Mouse (Mus musculus): ENCODE data around the gene Klf7. TPM values are rescaled to one million over a fixed set of nuclear protein-coding genes. Genes with fewer than 3 reads are reported as not detected.

The Klf7 gene
- total RNA-seq, 2 experiments from 2014 or later = 15.9 to 21.8 TPM

DNA sequence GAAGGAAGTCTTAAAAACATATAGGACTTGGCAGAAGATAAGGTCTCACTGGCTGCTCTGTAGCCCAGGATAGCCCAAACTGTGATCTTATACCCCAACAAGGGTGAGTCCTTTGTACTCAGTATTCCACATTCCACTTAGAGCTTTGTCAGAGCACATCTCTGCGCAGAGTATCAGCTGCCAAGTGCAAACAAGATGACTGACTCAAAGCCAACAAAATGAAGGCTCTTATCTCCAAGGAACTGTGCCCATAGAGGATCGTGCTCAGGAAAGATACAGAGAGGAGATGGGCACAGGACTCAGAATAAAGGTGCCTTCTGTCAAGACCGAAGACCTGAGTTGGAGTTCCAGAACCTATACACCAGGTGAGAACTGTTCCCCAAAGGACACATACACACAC, 100.1 kb downstream of the Klf7 start:
- DNase-seq = no peak

DNA sequence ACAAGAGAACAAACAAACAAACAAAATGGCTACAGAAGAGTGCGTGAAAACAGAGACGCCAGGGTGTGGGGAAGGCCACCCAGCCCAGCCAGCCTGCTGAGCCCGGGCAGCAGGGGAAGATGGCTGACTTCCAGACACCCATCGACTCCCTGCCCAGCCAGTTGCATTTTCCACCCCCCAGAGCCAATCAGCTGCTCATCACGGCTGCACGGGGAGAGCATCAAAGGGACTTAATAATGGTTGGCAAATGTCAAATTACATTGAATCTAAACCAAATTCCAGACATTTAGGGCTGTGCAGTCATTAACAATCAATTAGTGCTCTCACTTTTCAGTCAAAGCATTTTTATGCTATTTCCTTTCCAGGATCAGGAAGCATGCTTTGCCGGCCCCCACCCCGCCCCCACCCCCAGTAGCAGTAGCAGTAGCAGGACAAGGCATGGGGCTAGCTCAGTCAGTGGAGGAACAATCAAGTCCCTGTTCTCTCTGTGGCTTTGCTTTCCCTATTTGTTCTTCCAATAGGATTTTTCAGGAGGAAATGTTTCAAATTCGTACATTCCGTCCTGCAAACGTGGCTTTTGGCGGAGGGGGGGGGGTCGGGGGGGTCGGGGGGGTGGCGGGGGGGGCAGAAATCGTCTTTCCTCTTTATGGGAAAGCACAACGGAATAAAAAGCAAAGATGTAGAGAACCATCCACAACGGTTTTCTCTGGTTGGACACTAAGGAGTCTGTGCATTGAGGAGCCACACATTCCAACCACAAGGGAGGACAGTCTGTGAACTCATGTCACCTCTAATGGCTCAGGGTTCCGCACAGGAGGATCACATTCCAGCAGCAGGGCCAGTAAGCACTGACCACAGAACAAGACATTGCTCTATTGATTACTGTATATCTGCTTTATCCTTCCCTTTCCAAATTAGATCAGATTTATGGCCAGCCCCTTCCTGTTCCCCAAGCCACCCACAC, 101.1 kb downstream of the Klf7 start:
- peak; percentile 45 for DNase-seq

DNA sequence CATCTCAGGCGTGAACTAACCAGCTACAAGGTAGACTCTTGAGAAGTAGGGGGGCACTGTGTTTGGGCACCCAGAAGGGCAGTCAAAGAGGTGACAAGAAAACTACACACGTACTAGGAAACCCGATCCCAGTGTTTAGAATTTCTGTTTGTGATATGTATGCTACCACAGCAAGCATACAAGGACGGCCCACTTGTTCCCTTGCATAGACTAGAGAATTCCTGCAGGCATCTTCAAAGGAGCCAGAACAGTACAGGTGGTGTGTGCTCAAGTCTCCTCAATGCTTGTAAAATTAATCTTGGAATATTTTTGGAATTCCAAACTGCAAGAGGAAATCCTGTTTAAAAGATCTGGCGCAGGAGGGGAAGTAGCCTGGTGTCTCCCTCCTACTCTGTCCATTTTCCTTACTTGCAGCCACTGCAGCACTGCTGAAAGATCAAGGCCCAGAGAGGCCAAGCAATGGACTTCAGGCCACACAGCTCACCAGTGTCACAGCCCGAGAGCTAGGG, 102.9 kb downstream of the Klf7 start:
- no peak for DNase-seq

DNA sequence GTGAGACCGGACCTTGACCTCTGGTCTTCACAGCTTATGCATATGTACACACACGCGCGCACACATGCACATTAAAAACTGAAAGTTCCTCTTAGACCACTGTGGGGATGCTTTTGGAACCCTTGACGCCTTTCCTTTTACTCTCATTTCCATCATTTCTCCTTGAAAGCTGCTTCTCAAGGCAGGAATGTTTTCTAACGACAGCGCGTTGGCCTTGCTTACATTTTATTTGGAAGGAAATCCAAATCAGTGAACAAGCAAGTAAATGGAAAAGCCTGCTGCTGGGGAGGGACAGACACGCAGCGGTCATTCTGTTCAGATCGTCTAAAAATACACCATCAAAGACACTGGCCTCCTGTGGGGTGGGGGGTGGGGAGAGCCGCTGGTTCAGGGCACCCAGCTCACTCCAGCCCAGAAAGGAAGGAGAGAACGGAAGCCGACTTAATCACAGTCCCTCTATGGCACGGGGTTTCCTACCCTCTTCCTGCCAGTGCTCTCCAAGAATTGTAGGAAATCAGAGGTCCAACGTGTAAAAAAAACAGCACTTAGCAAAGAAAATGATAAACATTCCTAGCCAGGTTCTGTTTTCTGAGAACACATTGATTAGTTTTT, 103.5 kb downstream of the Klf7 start:
- DNase-seq = peak; percentile 33

DNA sequence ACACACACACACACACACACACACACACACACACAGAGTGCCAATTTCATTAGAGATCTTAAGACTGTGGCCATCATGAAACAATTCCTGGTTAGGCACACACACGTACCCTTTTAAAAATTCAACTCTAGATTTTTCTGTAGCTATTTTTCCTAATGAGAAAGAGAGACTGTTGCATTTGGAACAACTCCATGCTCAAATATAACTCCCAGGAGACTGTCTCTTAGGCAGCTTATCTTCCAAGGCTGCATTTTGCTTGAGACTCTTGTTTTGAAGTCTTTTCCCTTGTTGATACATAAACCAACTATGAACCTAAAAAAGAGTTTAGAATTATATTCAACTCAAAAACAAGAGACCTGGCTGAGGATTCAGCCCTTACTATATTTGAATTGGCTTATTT, 108.0 kb downstream of the Klf7 start:
- DNase-seq = no peak

DNA sequence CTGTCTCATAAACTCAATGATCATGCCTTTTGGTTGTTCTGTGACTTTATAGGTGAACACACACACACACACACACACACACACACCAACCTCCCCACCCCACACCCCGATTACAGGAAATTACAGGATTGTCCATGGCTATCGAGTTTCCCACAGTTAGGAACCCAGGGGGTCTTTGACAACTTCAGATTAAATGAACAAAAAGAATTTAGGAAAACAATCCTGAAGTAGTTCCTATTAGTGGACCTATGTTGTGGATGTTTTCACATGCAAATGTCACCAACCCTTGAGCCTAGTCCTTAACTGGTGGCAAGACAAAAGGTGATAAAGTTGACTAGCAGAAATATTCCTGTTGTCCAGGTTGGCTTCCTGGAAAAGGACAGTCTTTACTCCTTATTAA, 113.1 kb downstream of the Klf7 start:
- DNase-seq = no peak

DNA sequence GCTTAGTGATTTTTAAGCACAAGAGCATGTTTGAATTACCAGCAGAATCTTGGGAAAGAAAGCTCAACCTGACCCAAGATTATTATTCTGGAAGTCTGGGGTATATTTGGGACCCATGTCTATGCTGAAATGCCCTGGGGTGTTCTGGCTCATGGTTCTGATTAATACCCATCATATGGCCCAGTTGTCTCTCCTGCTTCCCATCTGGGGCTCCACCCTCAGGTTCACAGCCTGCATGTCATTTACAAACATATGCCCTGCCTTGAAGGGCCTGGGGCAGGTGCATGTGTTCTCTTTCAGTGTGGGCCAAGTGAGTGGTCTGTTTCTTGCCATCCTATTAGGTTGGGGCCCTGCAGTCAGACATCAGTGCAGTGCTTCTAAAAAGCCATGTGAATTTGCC, 114.1 kb downstream of the Klf7 start:
- no peak for DNase-seq

DNA sequence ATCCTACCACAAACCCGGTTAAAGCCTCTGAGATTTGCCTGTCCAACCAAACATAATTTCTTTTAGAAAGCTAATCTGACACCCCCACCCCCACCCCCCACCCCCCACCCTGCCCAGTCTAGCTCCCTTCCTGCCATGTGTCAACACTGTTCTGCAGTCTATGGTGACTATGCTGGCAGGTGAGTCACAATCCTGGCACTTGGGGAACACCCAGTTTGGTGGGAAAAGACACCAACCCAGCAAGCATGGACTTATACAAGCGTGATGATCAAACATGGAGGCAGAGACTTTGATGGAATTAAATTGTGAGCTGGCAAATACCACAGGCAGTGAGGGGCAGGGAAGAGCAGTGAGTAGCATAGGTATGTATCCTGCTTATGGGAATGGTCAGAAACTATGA, 116.9 kb downstream of the Klf7 start:
- DNase-seq = no peak

DNA sequence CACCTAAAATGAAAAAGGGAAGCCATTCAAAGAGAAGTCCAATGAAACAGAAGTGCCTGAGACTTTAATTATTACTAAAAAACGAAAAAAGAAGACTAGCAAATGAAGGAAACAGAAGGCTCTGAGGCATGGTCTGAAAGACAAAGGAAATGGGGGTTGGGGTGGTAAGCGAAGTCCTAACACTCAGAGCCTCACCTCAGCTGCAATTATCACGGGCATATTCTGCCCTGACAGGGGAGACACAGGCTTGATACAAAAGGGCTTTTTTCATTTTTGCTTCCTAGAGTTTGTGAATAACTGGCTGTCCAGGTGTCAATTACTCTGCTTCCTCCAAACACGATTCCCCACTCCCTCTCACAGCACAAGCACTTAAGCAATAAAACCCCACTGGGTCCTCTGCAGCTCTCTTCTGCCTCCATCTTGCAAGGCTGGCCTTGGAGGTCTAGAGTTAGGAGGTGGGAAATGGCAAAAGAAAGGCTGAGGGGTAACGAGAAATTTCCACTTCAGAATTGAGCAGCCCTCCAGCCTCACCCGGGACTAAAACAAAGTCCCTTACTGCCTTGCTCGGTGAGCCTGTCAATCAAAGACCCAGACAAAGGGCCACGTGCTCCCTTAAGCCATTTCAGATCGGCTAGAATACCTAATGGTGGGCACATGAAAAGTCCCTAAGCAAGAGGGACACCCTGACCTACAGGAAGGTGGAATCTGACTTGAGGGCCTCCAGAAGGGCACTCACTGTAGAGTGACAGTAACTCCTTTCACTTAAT, 118.4 kb downstream of the Klf7 start:
- no peak for DNase-seq

DNA sequence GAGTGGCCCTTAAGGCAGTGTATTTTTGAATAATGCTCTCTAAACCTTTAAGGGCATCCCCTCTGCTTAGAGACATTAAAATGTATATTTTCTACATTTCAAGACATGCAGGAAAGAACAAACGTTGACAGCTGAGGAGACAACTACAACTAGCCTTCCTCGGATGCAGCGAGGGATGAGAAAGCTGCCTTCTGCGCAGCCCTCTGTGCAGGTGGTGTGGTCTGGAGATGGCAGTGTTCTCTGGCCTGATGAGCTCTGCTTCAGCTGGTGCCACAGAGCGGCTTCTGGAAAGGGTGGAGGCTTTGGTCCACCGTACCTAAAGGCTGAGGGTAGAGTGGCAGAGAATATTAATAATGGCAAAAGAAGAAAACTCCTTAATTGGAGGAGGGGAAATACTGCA, 120.0 kb downstream of the Klf7 start:
- no peak for DNase-seq

DNA sequence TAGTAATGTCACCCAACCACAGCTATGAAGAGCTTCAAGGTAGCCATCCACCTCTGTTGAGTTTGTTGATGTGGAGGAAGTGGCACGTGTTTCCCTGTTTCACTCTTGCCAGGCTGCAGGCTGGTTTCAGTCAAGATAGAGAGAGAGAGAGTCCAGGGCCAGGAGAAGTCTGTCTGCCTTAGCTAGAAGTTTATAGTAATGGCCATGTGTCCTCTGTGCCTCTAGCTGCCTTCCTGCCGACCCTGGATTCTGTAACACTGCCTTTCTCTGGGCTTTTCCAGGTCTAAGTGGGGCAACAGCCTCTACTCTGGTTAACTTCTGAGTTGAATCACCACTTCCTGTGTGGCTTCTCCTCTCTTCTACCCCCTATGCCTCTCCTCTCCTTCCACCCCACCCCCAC, 121.5 kb downstream of the Klf7 start:
- DNase-seq = no peak

DNA sequence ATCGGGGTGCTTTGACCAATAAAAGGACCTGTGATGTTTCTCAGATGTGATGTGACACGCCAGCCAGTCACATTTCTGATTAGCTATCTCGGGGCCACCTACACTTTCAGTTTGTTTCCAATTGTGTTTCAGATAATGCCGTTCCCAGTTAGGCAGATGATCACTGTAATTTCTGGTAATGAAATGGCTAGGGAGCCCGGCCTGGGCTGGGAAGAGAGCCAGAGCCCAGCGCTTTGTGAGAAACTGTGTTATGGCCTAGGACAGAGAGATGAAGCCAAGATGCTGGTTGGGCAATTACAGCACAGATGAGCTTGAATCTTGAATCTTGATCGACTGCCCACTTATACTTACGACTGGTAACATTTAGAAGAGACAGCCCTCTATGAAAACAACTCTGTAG, 122.6 kb downstream of the Klf7 start:
- DNase-seq = peak; percentile 45

DNA sequence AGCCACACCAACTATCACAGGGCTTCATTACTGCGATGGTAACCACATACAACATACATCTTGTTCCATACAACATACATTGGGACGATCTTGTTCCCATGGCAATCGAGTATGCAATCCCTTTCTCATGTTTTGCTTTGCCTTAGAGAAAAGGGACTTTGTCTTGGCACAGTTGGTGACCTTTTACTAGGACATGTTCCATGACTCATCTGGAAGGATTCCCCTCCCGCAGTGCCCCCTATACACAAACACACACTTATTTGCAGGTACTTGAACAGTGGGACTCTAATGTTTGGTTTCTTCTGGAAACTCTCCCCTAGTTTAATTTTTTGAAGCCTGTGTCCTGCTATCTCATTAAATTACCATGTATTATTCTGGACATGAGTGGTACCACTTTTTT, 123.2 kb downstream of the Klf7 start:
- no peak for DNase-seq

DNA sequence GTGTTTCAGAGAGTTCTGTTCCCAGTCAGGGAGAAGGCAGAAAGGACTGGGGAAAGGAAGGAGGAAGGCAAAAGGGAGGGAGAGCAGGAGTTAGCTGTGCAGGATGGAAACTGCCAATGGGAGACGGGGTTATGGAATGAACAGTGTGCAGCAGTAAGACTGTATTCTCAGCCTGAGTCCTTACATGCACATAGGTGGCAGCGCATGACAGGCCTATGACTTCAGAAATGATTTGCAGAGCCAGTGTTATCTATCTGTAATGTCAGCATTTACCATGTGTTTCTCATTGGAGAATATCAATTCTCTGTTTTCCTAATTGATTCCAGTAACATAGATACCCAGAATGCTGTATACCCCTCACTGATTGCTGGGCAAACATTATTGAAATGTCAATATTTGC, 123.9 kb downstream of the Klf7 start:
- no peak for DNase-seq

DNA sequence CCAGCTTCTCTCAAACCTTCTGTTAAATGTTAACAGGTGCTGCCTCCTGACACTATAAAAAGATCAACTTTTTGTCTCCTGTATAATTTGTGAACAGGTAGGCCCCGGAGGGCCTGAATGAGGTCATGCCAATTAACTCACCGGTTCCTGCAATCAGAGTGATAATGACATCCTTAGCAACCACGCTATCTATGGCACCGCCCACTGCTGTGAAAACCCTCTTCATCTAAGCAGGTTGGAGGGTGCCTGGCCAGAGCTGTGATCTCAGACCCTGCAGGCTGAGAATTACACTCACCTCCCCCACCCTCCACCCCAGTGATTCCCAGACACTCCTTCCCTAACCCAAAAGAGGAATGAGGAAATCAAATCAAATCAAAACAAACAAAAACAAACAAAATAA, 126.3 kb downstream of the Klf7 start:
- DNase-seq = no peak

DNA sequence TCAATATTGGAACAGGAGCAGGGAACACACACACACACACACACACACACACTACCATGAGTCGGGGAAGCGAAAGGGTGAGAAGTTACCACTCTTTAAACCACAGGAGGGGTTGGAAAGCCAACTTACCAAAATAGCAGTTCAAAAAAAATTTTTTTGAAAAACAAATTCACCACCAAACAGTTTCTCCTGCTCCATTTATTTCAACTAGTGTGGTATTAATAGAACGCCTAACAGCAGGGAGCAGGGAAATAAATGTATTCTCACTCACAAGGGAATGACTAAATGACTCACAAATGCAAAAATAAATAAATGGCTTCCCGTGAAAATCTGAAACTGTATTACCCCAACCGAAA, 127.0 kb downstream of the Klf7 start:
- no peak for DNase-seq

DNA sequence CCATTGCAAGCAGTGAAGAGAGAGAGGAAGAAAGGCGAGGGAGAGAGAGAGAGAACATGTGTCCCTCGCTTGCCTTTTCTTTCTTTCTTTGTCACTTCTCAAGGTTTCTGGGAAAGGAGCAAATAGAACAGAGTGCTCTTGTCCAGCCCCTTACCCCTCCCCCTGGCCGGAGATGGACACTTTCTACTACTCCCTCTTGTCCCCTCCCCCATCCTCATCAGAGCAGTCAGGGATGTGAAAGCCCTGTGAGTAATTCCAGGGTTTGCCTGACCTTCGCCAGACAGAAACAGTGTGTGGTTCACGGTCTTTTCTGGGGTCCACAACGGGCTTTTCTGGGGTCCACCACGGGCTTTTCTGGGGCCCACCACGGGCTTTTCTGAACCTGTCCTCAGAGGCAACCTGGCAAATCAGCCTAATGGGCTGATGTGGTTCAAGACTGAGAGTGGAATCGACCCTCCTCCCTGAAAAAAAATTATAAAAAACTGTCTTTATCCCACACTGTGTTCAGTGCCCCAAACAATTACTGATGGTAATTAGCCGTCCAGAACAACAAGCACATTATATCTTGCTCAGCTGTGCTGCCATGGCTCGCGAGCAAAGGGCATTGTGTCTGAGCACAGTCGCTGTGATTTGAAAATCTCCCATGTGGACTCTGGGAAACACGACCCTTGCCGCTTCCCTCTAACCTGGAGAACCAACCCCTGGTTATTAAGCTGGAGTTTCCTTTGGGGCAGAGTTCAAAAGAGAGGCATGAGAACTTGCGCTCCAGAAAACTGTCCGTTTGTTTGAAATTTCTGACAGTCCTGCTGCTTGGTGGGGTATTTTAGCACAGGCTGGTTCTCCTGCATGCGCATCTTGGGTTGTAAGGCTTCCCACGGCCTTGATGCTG, 127.6 kb downstream of the Klf7 start:
- DNase-seq = peak; percentile 65

DNA sequence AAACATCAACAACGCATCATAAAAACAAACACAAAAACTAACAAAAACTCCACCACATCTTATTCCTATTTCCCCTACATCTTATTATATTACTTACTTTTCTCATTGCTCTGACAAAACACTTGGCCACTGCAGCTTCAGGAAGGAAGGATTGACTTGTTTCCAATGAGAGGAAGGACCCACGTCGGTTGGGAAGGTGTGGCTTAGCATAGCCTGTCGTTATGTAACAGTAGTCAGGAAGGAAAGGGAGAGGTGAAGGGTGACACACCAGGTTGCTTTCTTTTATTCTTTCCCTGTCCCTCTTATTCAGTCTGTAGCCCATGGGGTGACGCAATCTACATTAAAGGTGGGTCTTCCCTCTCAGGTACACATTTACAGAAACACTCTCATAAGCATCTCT, 129.6 kb downstream of the Klf7 start:
- DNase-seq = no peak

DNA sequence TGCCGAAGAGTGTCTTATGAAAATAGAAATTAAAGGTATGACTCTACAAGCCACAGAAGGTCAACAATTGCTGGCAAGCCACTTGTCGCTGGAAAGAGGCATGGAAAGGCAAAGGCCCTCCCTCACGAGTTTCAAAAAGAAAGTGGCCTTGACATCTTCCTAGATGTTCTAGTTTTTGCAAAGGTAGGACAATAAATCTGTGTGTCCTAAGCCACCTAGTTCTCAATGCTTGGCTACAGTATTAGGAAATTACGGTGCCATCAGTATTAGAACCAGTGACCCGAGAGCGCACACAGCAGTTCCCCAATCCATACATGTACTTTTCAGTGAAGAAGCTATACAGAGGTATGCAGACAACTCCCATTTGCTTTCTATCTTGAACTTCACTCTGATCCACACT, 131.7 kb downstream of the Klf7 start:
- no peak for DNase-seq

DNA sequence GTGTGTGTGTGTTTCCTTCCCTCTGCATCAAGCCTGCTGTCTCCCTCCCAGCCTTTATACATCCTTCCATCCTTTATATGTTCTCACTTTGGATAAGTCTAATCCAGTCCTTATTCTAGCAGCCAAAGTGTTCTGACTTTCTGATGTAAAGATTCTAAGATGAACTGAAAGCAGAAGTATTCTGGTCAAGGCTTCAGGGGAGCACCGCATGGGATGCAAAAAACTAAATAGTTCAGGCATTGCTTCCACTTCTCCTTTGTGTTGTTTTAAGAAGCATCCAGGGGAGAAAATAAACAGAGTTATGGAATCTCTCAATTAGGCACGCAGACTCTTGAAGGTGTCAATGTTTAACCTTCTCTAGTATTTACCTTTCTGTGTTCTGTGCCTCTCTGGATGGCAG, 141.3 kb downstream of the Klf7 start:
- DNase-seq = no peak

All from adrenal gland, postnatal 10 days (tissue).